Mouse (Mus musculus): ENCODE results near the gene Klrg2.
A peak's percentile ranks its signal among the peaks of the same experiment; 100 is the strongest.
"Not testable (repeated sequence)": the region's sequence is repeated elsewhere in the genome, so short reads cannot be mapped to it uniquely, and the experiment has no call there.

The Klrg2 gene

DNA sequence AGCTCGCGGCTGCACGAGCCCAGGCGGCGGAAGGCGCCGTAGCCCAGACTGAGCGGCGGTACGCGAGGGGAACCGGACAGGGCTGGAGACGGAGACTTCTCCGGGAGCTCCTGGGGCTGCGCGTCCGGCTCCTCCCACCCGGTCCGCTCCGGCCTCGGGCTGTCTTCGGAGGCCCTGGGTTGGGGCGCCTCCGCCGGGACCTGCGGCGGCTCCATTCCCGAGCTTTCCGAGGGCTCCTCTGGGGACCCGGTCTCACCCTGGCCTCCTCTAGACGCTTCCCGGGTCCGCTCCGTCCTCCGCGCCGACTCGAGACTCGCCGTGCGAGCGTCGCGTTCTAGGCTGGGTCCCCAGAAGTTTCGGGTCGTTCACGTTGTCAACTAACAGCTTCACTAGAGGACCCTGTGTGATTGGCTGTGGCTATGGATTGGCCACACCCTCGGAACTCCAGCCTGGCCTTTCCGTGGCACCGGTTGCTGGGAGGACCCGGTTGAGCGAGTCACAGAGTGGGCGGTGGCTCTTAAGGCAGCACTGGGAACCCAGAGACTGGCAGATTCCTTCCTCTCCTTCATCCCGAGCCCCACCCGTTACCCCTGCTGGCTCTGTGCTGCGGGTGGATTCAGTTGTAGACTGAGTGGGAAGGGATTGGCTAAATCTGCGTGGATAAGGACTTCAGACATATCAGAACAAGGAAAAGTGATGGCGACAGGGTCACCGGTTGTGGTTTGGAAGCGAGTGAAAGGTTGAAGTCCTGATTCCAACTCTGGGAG, at the start of gene Klrg2:
TSS of gene Klrg2 (minus strand) at position 391 of the 767 bp plus-strand sequence.
- DNase-seq, result peak; percentile 77

DNA sequence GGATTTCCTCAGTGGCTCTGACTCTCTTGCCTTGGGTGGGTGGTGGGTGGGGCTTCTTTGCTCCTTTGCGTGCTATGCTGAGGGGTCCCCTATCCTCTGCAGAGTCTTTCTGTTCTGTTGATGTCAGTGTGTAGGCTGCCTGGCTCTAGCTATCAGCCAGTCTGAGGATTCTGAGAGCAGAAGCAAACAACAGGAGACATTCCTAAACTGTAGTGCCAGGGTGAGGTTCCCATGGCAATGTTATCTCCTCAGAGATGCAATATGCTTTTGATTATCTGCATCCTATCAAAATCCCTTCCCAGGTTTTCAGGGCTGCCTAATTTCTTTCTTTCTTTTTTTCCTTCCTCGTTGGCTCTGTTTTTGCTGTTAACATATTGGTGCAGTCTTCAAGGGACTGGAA, 45.5 kb upstream of the Klrg2 start:
- no peak for DNase-seq

DNA sequence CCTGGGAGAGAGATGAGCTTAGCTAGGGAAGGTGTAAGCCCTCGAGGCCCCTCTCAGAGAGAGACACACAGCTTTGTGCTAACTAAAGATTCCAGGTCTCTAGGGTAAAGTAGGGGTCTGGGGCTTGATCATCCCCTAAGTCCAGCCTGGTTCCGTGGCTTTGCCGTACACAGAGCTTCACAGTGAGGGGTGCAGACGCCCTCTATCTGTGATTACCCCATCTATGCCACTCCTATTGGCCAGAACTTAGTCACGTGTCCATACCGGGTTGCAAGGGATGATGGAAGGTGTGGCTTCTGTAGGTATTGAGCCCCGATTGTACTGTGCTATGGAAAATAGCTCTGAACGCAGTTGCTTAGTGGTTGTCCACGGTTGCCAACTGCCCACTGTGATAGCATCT, 40.6 kb upstream of the Klrg2 start:
- no peak for DNase-seq

DNA sequence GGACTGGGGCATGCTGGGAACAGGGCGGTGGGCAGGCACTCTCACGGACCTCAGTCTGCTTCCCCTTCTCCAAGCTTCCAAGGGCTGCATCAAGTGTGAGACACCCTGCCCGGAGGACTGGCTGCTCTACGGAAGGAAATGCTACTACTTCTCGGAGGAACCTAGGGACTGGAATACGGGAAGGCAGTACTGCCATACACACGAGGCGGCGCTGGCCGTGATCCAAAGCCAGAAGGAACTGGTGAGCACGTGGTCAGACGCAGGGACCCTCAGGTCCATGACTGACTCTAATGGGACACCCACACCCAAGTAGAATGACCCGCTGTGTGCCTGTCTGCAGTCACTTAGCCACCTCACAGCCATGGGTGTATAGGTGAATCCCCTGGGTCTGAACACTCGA, 39.7 kb upstream of the Klrg2 start:
- no peak for DNase-seq

DNA sequence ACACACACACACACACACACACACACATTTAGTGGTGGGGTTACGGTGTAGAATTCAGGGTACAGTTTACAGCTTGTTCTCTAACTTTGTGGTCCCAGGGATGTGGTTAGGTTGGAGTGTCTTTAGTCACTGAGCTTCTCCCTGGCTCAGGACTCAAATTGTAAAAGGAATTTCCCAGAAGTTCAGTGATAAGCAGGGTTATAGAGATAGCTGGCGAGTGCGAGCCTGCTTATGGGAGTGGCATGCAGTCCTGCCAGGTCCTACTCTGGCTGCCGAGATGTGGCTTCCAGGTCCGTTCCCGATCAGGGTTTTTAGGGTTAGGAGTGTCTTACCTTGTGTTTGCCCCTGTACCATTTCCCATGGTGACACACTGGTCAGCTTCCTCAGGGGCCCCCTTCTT, 39.2 kb upstream of the Klrg2 start:
- DNase-seq, result no peak

DNA sequence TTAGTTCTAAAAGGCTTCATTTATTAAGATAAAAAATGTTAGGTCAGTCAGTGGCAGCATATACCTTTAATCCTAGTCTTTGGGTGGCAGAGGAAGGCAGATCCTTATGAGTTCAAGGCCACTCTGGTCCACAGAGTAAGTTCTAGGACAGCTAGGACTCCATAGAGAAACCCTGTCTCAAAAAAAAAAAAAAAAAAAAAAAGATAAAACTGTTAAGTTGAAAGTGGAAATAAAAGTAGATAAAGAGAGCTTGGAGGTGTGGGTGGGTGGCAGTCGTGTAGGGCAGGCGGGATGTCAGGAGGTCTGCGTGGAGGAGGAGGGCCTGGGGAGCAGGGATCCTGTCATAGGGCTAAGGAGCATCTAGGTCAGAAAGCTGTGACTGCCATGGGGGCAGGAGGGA, 35.0 kb upstream of the Klrg2 start:
- DNase-seq, result no peak

DNA sequence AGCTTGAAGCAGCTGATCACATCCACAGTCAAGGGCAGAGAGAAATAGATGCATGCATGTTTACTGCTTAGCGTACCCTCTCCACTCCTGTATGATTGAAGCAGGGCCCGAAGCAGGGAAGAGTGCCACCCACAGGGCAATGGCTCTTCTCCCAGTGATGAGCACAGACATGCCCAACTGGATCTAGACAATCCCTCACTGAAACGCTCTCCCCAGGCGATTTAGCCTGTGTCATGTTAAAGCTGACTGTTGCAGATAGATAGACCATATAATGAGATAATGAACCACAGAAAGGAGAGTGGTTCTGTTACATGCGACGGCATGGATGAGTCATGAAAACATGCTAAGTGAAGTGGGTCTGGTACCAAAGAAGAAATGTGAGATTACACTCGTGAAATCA, 34.2 kb upstream of the Klrg2 start:
- no peak for DNase-seq

DNA sequence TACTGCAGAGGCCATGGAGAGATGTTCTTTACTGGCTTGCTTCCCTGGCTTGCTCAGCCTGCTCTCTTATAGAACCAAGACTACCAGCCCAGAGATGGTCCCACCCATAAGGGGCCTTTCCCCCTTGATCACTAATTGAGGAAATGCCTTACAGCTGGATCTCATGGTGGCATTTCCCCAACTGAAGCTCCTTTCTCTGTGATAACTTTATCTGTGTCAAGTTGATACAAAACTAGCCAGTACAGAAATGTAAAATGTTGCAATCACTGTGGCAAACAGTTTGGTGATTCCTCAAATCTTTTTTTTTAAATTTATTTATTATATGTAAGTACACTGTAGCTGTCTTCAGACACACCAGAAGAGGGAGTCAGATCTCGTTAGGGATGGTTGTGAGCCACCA, 33.4 kb upstream of the Klrg2 start:
- not testable (repeated sequence) for DNase-seq

DNA sequence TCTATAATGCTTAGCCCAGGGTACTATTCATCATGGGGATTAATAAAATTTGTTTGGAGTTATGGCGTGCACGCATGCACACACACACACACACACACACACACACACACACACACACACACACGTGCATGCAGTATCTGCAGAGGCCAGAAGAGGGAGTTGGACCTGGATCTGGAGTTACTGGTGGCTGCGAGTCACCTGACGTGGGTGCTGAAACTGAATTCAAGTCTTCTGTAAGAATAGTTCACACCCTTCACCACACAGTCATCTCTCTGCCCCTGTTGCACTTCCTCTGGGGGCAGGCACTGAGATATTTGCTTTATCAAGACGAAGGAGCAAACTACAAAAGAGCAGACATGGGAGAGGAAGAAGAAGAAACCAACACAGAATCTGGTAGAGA, 32.5 kb upstream of the Klrg2 start:
- DNase-seq, result peak; percentile 19

DNA sequence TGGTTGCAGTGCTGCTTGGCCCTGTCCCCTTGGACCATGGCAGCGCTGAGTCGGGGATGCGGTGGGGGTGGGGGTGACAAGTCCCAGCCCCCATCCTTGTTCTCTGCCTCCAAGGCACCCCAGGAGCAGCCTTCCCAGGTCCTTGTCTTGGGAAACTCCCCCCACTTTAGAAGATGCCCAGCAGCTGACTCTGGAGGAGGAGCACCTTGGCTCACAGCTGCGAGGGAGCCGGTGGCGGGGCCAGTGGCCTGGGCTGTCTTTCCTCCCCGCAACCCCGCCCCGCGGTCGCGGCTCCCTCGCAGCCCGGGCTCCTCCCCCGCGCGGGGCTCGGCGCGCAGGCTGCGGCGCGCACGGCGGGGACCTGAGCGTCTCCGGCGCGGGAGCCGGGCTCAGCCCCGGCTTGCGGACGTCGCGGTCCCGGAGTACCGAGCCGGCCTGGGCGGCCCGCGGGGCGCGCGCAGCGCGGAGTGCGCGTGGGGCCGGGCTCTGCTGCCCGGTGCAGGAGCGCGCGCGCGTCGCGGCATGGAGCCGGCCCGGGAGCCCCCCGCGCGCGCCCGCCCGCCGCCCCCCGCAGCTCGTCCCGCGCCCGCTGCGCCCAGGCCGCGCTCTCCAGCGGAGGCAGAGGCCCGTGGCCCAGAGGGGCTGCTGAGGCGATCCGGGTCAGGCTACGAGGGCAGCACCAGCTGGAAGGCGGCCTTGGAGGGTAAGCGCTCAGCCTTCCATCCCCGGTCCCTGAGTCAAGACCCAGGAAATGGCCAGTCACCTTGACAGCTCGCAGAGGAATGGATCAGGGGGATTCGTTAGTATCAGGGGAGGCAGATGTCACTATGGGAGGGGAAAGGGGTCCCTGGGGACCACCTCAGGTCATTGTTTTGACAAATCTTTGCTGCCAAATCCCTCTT, 25.9 kb upstream of the Klrg2 start, which contains the start of gene Clec2l:
TSS of gene Clec2l (plus strand) at position 356 of the 902 bp plus-strand sequence.
- peak; percentile 79 for DNase-seq

DNA sequence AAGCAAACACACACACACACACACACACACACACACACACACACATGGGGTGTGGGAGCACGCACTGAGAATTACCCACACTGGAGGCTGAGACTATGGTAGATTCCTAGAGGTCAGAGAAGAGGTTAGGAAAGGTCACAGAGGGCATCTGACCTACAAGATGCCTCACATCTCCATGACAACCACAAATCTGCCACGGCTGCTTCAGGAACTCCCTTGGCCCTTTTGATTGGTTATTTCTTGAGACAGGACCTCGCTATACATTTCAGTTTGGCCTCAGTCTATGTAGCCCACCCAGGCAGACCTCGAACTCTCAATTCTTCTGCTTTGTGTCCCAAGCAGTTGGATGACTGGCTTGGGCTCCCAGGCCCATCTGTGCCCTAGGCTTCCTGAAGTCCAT, 24.6 kb upstream of the Klrg2 start:
- no peak for DNase-seq

DNA sequence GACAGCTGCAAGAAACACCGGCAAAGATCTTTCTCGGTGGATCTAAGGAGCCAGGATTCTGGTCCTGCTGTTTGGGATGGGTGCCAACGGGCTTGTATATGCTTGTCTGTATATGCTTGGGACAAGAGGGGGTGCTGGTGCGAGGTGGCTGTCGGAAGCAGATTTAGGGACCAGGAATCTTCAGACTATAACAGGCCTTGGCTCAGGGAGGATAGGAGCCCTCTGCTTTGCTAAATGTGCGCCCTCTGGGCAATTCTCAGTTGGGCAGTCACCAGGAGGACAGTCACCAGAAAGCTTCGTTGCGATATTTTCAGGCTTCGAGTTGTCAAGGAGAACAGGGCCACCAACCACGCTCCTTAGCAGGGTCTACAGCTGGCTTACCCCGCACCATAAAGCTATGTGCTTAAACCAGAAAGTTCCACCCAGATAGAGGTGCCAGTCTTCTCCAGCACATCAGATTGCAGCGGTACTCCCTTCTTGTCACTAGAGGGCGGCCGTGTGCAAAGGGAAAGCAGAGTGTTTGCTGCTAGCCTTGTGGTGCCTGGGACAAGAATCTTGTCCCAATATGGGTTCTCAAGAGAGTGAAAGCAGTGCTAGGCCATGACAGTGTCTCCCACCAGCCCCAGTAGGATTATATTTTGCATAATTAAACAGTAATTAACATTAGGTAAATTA, 13.4 kb upstream of the Klrg2 start:
- DNase-seq, result peak; percentile 86

DNA sequence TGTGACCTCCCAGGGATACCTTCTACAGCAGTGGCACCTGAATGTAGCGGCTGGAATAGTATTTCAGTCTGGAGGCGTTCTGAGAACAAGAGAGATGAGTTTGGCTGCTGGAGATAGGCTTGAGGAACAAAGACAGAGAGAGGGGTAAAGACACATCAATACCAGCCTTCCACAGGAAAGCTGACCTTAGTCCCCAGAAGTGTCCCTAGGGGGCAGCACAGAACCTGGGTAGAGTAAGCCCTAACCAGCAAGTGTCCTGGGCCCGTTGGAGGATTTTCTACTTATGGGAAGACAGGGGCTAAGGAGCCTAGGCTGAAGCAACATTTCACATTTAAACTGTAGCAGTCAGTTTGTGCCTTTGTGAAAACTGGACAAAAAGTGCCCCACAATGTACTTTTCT, 12.5 kb upstream of the Klrg2 start:
- DNase-seq, result peak; percentile 40

DNA sequence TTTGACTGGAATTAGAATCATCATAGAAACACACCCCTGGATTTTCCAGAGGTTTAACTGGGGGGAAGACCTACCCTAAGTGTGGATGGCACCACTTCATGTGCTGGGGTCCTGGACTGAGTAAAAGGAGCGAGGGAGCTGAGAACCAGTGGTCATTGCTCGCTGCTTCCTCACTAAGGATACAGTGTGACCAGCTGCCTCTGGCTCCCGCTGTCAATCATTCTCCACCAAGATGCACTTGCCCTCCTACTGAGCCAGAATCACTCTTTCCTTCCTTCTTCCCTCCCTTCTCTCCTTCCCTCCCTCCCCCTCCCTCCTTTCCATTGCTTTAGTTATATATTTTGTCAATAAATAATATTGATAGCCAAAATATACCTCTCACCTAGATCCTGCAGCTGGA, 6.0 kb upstream of the Klrg2 start:
- DNase-seq, result no peak

DNA sequence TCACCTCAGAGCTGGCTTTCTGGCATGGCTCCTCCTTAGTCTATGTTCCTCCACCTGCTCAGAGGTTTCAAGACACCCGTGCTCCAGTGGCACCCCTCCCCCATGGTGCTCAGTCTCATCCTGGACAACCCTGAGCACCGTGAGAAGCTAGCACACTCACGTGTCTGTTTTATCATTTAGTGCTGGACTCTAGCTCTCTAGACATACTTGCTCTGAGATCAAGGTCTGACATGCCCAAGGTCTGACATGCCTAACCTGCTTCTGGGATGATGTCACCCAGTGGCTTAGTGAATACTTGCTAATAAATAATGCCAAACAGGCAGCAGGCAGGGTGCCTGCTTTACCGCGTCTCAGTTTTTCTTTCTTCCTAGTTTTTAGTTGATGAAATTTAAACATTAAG, 5.6 kb upstream of the Klrg2 start:
- no peak for DNase-seq

DNA sequence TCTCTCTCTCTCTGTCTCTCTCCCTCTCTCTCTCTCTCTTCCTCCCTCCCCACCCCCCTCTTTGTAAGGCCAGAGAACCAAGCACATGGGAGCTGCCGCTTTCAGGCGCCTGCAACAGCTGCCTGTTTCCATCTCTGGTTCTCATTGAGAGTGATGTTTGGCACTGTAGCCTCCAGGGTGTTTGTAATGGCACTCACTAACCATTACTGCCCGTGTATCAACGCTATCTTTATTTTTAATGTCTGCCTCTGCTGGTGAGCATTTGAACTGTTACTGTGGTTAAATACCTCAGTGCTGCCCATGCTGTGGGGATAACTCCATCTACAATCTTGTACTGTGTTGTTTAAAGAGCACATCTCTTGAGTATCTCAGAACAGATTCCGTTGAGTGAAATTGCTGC, 4.6 kb upstream of the Klrg2 start:
- DNase-seq, result peak; percentile 62

DNA sequence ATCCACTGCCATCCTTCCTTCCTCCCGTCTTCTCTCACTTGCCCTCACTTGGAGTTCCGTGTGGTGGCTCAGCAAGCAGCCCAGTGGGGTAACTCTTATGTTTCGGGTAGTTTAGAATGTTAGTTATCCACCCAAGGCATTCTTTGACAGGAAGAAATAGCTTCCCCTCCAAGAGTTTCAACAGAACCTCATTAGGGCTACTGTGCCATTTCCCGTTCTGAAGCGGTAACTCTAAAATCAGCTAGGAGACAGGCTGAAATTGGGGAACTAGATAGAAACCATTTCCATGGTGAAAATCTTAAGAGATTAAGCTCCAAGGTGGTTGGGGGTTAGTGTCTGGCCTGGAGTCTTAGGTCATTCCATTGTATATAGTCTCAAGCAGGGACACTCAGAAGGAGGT, 4.2 kb upstream of the Klrg2 start:
- no peak for DNase-seq

DNA sequence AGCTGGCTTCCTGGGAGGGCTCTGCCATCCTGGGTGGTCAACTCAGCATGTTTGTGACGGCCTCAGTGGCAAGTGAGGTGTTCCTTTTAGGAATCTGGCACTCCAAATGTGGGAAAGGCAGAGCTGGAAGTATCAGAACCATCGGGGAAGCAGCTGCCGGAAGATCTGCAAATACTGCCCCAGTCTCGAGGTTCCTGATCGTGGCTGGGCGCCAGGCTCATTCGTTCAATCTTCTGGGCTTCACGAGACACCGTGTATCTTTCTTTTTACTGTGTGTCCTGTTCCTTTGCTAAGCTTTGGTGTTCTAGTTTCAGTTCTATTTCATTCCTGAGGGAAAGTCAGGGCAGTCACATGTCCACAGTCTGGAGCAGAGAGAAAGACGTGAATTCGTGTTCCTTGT, 3.4 kb upstream of the Klrg2 start:
- no peak for DNase-seq

DNA sequence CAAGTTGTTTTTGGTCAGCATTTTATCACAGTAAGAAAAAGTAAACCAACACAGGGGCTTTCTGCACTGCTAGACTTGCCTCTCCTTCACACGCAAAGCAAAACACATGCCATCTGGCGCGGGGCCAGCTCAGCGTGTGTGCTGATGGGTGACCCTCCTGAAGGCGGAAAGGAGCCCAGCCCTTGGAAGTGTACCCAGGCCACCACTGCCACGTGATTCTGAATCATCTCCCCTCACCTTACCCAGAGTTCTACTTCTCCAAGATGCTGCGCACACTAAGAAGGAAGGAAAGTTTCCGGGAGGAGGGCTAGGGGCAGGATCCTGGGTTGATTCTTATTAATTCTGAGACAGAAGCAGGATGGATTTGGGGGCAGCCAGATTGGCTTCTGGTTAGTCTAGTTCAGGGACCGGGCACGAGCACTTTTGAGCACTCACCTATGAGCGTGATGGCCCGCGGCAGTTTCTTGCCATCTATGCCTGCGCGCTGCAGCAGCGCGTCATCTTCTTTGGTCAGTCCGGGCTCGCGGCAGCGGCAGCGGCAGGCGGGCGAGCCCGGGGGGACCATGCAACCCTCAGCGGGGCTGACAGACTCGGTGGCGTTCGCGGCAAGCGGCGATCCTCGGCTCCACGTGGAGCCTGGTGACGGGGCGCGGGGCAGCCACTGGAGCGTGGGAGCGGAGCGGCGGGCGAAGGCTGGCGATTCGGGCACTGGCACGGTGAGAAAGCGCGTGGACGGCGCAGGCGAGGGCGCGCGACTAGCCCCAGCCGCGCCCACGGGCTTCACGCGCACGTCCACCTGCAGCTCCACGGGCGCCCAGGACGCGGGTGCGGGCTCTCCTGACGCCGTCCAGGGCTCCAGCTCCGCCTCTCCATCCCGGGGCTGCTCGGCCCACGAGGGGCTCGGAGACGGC, 846 bp downstream of the Klrg2 start:
- peak; percentile 74 for DNase-seq

DNA sequence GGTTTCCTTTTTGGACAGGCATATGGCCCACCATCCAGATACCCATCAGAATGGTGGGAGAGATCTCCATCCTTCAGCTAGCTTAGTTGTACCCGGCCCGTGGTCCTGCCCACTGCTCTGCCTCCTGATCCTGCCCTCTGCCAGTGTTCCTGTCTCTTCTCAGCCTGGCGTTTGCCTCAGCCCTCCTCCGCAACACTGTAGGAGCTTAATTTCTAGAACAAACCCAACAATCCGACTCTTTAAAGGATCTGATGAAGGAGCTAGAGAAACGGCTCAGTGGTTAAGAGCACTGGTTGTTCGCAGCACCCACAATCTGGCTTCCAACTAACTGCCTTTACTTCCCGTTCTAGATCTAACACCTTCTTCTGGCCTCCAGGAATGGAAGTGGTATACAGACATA, 2.6 kb downstream of the Klrg2 start:
- no peak for DNase-seq

DNA sequence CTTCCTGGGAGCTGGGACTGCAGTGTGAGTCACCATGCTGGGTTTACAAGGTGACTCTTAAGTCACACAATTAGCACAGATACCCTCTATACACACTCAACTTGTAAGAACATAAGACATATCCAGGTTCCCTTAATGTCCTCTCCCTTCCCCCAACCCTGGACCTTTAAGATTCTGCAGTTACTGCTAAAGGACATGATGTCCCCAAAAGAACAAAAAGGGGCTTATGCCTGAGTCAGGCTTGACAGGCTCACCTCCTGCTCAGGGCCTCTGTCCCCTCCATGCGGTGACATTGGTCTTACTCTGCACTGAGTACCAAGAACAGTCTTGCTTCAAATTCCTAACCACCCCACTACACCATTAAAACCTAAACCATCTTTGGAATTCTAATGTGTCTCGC, 4.2 kb downstream of the Klrg2 start:
- DNase-seq, result no peak

DNA sequence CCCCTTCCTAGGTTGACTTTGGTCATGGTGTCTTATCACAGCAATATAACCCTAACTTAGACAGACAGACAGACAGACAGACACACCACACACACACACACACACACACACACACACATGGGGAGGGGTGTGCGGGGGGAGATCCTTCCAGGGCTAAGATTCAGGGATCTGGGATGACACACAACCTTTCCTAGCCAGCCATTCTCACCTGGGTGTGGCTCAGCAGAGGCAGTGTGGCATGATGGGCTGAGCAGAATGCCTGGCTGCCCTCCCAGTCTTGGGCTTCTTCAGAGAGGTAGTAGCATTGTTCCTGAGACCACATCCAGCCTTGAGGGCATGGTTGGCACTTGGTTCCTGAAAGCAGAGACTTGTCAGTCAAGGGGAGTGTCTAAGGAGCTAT, 7.5 kb downstream of the Klrg2 start:
- no peak for DNase-seq

DNA sequence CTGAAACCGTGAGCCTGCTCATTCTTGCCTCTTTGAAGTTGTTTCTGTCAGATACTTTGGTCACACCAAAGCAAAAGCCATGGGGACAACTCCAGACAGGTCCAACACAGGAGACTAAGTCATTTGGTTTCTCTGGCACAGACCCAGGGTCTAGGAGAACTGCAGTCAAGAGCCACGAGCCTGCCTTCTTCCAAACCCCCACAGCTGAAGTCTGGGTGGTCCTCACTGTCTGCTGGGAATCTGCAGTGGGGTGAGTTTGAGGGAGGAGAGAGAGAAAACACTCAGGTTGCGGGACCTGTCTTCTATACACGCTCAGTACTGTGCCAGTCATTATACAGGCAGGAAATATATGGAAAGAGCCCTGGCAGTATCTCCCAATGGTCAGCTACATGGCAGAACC, 9.6 kb downstream of the Klrg2 start:
- DNase-seq, result no peak
